Mouse (Mus musculus): ENCODE results near the gene Daxx. TPM values are rescaled to one million over a fixed set of nuclear protein-coding genes. Genes with fewer than 3 reads are reported as not detected.

Gene Daxx
- polyA plus RNA-seq, 1 experiment from 2014 or later = 41.6 TPM

DNA sequence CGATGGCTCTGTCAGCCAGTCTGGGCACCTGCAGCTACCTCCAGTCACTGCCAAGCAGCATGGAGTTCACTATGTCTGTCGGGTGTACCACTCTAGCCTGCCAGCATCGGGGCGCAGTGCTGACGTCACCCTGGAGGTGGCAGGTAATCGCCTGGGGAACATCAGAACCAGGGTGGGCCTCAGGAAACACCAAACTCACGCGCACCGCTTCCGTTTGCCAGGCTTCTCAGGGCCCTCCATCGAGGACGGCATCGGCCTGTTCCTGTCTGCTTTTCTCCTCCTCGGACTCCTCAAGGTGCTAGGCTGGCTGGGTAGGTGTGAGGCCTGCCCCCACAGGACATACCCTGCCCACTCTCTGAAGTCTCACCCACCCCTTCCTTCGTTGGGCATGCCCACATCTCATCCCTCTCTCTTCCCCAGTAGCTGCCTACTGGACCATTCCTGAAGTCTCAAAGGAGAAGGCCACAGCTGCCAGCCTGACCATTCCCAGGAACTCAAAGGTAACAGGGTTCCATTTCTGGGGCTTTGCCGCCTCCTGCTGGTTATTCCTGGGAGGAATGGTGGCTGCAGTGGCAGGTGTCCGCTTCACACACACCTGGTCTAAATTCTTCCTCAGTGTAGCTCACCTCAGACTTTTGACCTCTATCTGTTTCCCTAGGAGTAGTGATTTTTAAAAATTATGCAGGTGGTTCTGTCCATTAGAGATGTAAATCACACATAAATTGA is 17.2 kb downstream of the Daxx start:
- Histone ChIP-seq H3K4me3 (ENCODE audit: low read length) (no peak overlapping the region), H3K36me3 (ENCODE audit: control insufficient read depth, insufficient read depth, low read length) (peaks cover 11% of the 10 kb centered on the region; the same call in 1 of the 2 replicates), H3K9ac (ENCODE audit: low read depth, low read length) (no peak overlapping the region), H3K27me3 (replicated peaks; ENCODE audit: control insufficient read depth, insufficient read depth, low read length) (no peaks in the 10 kb centered on the region), H3K4me1 (ENCODE audit: control insufficient read depth, insufficient read depth, low read length) (peaks cover 16% of the 10 kb centered on the region), H3K4me2 (ENCODE audit: low read depth, low read length) (no peak overlapping the region), H3K9me3 (ENCODE audit: control insufficient read depth, low read length) (peaks cover 3% of the 10 kb centered on the region; the same call in 1 of the 2 replicates), H3K27ac (ENCODE audit: low read length) (no peak overlapping the region)
- WGBS = 73% methylated on average over 17 of the region's 17 CpGs
- ATAC-seq = no peak

DNA sequence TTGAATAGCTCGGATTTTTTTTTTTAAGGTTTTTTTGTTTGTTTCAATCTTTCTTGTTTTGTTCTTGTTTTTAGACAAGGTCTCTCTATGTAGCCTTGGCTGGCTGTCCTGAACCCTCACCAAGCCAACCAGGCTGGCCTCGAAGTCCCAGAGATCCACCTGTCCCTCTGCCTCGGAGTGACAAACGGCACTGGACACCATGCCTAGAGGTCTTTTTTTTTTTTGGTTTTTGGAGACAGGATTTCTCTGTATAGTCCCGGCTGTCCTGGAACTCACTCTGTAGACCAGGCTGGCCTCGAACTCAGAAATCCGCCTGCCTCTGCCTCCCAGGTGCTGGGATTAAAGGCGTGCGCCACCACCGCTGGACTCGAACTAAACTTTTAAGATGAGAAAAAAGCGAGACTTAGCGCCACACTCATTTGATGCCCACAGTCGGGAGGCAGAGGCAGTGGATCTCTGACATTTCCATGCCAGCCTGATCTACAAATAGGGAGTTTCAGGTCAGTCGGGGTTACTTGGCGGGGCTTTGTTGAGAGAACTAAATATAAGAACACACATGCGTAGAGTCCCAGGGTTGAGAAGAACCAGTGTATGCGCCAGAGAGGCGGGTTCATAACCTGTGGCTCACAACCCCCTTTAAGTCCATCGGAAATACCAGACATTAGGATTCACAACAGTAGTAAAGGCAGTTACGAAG is 19.2 kb downstream of the Daxx start:
- peaks cover 14% of the 10 kb centered on the region; the same call in 1 of the 2 replicates for H3K36me3 ChIP-seq (ENCODE audit: control insufficient read depth, insufficient read depth, low read length)
- H3K4me2 ChIP-seq (ENCODE audit: low read depth, low read length) = peak overlapping the region; percentile 98
- ATAC-seq = no peak
- peaks cover 3% of the 10 kb centered on the region; the same call in 1 of the 2 replicates for H3K9me3 ChIP-seq (ENCODE audit: control insufficient read depth, low read length)
- H3K4me1 ChIP-seq (ENCODE audit: control insufficient read depth, insufficient read depth, low read length) = peaks cover 17% of the 10 kb centered on the region
- peak overlapping the region; percentile 87 for H3K4me3 ChIP-seq (ENCODE audit: low read length)
- peak overlapping the region; percentile 85 for H3K9ac ChIP-seq (ENCODE audit: low read depth, low read length)
- no peaks in the 10 kb centered on the region for H3K27me3 ChIP-seq (replicated peaks; ENCODE audit: control insufficient read depth, insufficient read depth, low read length)
- 59% methylated on average over 21 of the region's 21 CpGs for WGBS
- no peak overlapping the region for H3K27ac ChIP-seq (ENCODE audit: low read length)

DNA sequence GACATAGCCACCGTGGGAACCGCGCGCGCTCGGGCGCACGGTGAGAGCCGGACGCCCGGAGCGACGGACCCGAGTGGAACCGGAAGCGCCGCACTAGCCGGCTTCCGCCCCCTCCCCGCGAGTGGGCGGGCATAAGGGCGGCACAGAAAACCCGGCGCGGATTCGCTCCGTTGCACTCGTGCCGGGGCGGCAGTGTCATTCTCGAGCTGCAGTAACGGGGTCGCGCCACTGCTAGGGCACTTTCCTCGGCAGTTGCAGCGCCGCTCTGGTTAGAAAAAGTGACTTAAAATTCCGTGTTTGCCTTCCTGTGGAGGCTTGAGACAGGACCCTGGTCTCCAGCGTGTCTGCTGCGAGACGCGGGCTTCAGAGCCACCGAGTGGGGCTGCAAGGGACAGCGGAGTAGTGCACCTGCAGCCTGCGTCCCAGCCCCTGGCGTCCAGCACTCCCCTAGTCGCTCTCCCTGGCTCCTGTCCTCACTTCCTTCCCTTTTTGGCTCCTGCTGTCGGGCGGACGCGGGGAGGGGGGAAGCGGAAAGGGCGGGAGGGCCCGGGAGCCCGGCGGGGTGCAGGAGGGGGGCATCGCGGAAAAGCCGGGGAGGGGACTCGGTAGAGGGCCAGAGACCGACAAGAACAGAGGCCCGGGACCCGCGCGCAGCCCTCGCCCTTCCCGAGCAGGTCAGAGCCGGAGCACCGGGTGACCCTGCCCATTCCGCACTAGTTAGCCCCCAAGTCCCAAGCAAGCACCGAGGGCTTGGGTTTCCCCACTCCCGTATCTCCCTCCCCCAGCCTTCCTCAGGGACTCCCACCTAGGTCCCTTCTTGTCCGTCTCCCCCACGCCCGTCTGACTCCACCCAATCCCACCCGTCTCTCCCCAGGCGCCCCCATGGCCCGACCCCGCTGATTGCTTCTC is 20.4 kb downstream of the Daxx start, which contains the start of gene Rgl2:
TSS of gene Rgl2 (plus strand) at position 173 of the 909 bp plus-strand sequence.
- Histone ChIP-seq H3K9ac (ENCODE audit: low read depth, low read length) (peak within 1 kb of the TSS; percentile 85), H3K27me3 (replicated peaks; ENCODE audit: control insufficient read depth, insufficient read depth, low read length) (no peaks in the 10 kb centered on the region), H3K9me3 (ENCODE audit: control insufficient read depth, low read length) (peaks cover 3% of the 10 kb centered on the region; the same call in 1 of the 2 replicates), H3K36me3 (ENCODE audit: control insufficient read depth, insufficient read depth, low read length) (peaks cover 14% of the 10 kb centered on the region; the same call in 1 of the 2 replicates), H3K4me2 (ENCODE audit: low read depth, low read length) (peak within 1 kb of the TSS; percentile 98), H3K27ac (ENCODE audit: low read length) (peak within 1 kb of the TSS; percentile 99), H3K4me1 (ENCODE audit: control insufficient read depth, insufficient read depth, low read length) (peaks cover 17% of the 10 kb centered on the region), H3K4me3 (ENCODE audit: low read length) (peak within 1 kb of the TSS; percentile 87)
- ATAC-seq = peak; percentile 89
- WGBS = under 1% methylated on average over 68 of the region's 80 CpGs

DNA sequence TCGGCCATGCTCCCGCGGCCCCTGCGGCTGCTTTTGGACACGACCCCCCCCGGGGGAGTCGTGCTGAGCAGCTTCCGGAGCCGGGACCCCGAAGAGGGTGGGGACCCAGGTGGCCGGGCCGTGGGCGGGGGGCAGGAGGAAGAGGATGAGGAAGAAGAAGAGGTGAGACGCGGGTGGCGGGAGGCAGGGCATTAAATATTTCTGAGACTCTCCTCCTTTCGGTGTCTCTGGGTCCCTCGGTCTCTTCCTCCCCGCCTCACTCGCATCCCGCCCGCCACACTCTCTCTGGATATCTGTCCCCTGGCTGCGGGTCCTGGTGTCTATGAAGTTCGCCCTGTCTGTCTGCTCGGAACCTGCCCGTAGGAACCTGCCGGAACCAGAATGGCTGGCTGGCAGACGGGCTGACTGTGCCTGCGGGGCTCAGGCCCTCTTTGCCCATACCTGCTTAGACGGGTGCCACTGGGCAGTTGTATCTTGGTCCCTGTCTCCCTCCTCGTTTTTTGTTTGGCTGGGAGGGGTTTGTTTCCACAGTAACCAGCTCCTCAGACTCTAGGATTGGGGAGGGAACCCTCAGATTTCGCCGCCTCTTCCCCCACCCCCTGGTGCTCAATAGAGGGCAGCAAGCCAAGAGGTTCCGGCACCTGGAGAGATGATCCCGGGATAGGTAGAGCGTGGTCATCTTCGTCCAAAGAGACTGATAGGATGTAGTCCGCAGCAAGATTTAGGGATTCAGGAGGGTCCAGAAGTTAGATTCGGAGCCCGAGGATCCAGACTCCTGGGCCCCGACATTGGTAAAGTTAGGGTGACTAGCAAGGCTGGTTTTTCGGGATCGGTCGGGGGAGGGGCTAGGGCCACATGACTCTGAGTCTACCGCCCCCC is 21.3 kb downstream of the Daxx start:
- peak; percentile 23 for ATAC-seq
- peak overlapping the region; percentile 98 for H3K4me2 ChIP-seq (ENCODE audit: low read depth, low read length)
- peak overlapping the region; percentile 85 for H3K9ac ChIP-seq (ENCODE audit: low read depth, low read length)
- H3K4me3 ChIP-seq (ENCODE audit: low read length) = peak overlapping the region; percentile 87
- H3K9me3 ChIP-seq (ENCODE audit: control insufficient read depth, low read length) = no peaks in the 10 kb centered on the region
- peaks cover 17% of the 10 kb centered on the region for H3K4me1 ChIP-seq (ENCODE audit: control insufficient read depth, insufficient read depth, low read length)
- peaks cover 15% of the 10 kb centered on the region; the same call in 1 of the 2 replicates for H3K36me3 ChIP-seq (ENCODE audit: control insufficient read depth, insufficient read depth, low read length)
- H3K27me3 ChIP-seq (replicated peaks; ENCODE audit: control insufficient read depth, insufficient read depth, low read length) = no peaks in the 10 kb centered on the region
- under 1% methylated on average over 42 of the region's 45 CpGs for WGBS
- peak overlapping the region; percentile 99 for H3K27ac ChIP-seq (ENCODE audit: low read length)

DNA sequence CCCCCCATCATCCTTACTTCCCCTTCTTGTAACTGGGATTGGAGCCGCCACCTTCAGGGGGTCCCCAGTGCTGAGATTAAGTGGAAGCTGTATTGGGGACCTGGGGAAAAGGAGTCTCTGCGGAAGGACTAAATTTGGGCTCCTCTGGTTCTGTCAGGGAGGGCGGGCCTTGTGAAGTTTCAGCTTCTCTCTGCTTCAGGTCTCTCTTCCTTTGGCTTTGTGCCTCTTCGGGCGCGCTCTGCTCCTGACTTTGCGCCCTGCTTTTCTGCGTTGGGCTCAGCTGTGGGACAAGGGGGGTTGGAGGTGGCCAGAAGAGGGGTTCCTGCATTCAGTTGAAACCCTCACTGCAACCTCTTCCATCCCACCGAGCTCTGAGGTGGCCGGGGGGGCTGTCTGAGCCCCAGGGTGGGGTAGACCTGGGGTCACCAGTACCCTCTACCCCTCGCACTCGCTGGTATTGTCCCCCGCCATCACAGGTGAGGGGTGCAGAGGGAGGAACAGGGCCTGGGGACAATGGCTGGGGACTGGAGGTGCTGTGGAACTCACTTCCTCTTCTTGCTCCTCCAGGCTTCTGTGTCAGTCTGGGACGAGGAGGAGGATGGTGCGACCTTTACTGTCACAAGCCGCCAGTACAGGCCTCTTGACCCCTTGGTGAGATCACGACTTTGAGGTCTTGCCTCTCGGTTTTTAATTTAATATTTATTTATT is 22.1 kb downstream of the Daxx start:
- no peaks in the 10 kb centered on the region for H3K27me3 ChIP-seq (replicated peaks; ENCODE audit: control insufficient read depth, insufficient read depth, low read length)
- WGBS = 42% methylated on average over 18 of the region's 18 CpGs
- no peak overlapping the region for H3K27ac ChIP-seq (ENCODE audit: low read length)
- peaks cover 17% of the 10 kb centered on the region for H3K4me1 ChIP-seq (ENCODE audit: control insufficient read depth, insufficient read depth, low read length)
- peak overlapping the region; percentile 98 for H3K4me2 ChIP-seq (ENCODE audit: low read depth, low read length)
- H3K36me3 ChIP-seq (ENCODE audit: control insufficient read depth, insufficient read depth, low read length) = peaks cover 8% of the 10 kb centered on the region; the same call in 1 of the 2 replicates
- peak overlapping the region; percentile 87 for H3K4me3 ChIP-seq (ENCODE audit: low read length)
- no peak for ATAC-seq
- H3K9me3 ChIP-seq (ENCODE audit: control insufficient read depth, low read length) = no peaks in the 10 kb centered on the region
- peak overlapping the region; percentile 85 for H3K9ac ChIP-seq (ENCODE audit: low read depth, low read length)

DNA sequence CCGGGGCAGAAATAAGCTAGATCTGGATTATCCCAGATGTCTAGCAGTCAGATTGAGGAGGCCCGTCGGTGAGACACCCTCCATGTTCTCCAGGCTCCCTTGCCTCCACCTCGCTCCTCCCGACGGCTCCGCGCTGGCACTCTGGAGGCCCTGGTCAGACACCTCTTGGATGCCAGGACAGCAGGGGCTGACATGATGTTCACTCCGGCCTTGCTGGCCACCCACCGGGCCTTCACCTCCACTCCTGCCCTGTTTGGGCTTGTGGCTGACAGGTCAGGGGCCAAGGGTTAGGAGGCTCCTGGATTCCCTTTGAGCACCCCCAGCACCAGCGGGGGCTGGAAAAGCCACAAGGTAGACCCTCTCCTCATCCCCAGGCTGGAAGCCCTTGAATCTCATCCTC is 22.7 kb downstream of the Daxx start:
- no peaks in the 10 kb centered on the region for H3K9me3 ChIP-seq (ENCODE audit: control insufficient read depth, low read length)
- H3K27ac ChIP-seq (ENCODE audit: low read length) = no peak overlapping the region
- no peak overlapping the region for H3K4me2 ChIP-seq (ENCODE audit: low read depth, low read length)
- no peaks in the 10 kb centered on the region for H3K27me3 ChIP-seq (replicated peaks; ENCODE audit: control insufficient read depth, insufficient read depth, low read length)
- H3K4me1 ChIP-seq (ENCODE audit: control insufficient read depth, insufficient read depth, low read length) = peaks cover 17% of the 10 kb centered on the region
- no peak overlapping the region for H3K9ac ChIP-seq (ENCODE audit: low read depth, low read length)
- ATAC-seq = no peak
- WGBS = 90% methylated on average over 11 of the region's 11 CpGs
- H3K36me3 ChIP-seq (ENCODE audit: control insufficient read depth, insufficient read depth, low read length) = peaks cover 7% of the 10 kb centered on the region; the same call in 1 of the 2 replicates
- no peak overlapping the region for H3K4me3 ChIP-seq (ENCODE audit: low read length)

DNA sequence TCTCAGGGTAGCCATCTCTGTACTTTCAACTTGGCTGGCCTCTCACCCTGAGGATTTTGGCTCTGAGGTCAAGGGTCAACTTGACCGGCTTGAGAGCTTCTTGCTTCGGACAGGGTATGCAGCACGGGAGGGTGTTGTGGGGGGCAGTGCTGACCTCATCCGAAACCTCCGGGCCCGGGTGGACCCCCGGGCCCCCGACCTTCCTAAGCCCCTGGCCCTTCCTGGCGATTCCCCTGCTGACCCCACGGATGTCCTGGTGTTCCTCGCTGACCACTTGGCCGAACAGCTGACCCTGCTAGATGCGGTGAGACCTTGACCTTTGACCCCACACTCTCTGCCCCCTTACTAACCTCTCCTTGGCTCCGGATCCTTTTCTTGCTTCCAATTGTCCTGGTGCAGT is 23.2 kb downstream of the Daxx start:
- H3K27ac ChIP-seq (ENCODE audit: low read length) = no peak overlapping the region
- no peak for ATAC-seq
- H3K9me3 ChIP-seq (ENCODE audit: control insufficient read depth, low read length) = no peaks in the 10 kb centered on the region
- H3K4me3 ChIP-seq (ENCODE audit: low read length) = no peak overlapping the region
- peaks cover 17% of the 10 kb centered on the region for H3K4me1 ChIP-seq (ENCODE audit: control insufficient read depth, insufficient read depth, low read length)
- 86% methylated on average over 14 of the region's 14 CpGs for WGBS
- H3K4me2 ChIP-seq (ENCODE audit: low read depth, low read length) = no peak overlapping the region
- peaks cover 8% of the 10 kb centered on the region; the same call in 1 of the 2 replicates for H3K36me3 ChIP-seq (ENCODE audit: control insufficient read depth, insufficient read depth, low read length)
- H3K9ac ChIP-seq (ENCODE audit: low read depth, low read length) = no peak overlapping the region
- no peaks in the 10 kb centered on the region for H3K27me3 ChIP-seq (replicated peaks; ENCODE audit: control insufficient read depth, insufficient read depth, low read length)

DNA sequence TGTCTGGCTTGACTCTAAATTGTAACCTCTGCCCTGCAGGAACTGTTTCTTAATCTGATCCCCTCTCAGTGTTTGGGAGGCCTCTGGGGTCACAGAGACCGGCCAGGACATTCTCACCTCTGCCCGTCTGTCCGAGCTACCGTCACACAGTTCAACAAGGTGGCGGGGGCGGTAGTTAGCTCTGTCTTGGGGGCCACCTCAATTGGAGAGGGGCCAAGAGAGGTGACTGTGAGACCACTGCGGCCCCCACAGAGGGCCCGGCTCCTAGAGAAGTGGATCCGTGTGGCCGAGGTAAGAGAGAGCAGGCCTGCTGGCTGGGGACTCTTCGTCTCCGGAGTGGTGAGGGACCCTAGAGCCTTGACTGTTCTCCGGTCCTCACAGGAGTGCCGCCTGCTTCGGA is 23.8 kb downstream of the Daxx start:
- H3K27ac ChIP-seq (ENCODE audit: low read length) = no peak overlapping the region
- no peak overlapping the region for H3K4me3 ChIP-seq (ENCODE audit: low read length)
- H3K9me3 ChIP-seq (ENCODE audit: control insufficient read depth, low read length) = no peaks in the 10 kb centered on the region
- peaks cover 17% of the 10 kb centered on the region for H3K4me1 ChIP-seq (ENCODE audit: control insufficient read depth, insufficient read depth, low read length)
- H3K9ac ChIP-seq (ENCODE audit: low read depth, low read length) = no peak overlapping the region
- no peak for ATAC-seq
- H3K36me3 ChIP-seq (ENCODE audit: control insufficient read depth, insufficient read depth, low read length) = peaks cover 11% of the 10 kb centered on the region
- 92% methylated on average over 15 of the region's 15 CpGs for WGBS
- no peaks in the 10 kb centered on the region for H3K27me3 ChIP-seq (replicated peaks; ENCODE audit: control insufficient read depth, insufficient read depth, low read length)
- H3K4me2 ChIP-seq (ENCODE audit: low read depth, low read length) = no peak overlapping the region

Data from intestine, embryonic 16.5 days (tissue).